Mouse (Mus musculus) MEL (cell line): ENCODE measurements around the gene Gm49776. TPM values are rescaled to one million over a fixed set of nuclear protein-coding genes. Genes with fewer than 3 reads are reported as not detected.

Source experiments
- DNase-seq: peaks from one replicate; pipeline ENCODE4 v3.0.0; 2011; ENCODE audit warnings: low read depth, low spot score
- H3K27ac ChIP-seq: 2 replicates; pipeline ENCODE4 v1.5.1; 2012; ENCODE audit warnings: low read depth, mild to moderate bottlenecking, control low read depth, low read length, moderate library complexity; ENCODE audit not compliant: control insufficient read depth
- H3K27me3 ChIP-seq, 2 experiments: fragments of 150-350 bp in 1 of 2; sonication (generic) in 1 of 2; 2 replicates each; pipeline ENCODE4 v1.6.1; 2012; ENCODE audit warnings: low read length in 2 of 2, mild to moderate bottlenecking in 2 of 2, improper control_type of control experiment in 1 of 2, moderate library complexity in 1 of 2; ENCODE audit not compliant: insufficient read depth in 2 of 2, control insufficient read depth in 1 of 2
- H3K36me3 ChIP-seq, 2 experiments: 2 replicates each; pipeline ENCODE4 v1.6.1; 2012 to 2014; ENCODE audit warnings: low read length in 2 of 2, improper control_type of control experiment in 1 of 2, inconsistent platforms in 1 of 2, mild to moderate bottlenecking in 1 of 2; ENCODE audit not compliant: insufficient read depth in 2 of 2, control insufficient read depth in 1 of 2
- H3K4me1 ChIP-seq, 2 experiments: fragments of 150-350 bp in 1 of 2; sonication (generic) in 1 of 2; 2 replicates each; pipeline ENCODE4 v1.6.1; 2012; ENCODE audit warnings: low read length in 2 of 2, improper control_type of control experiment in 1 of 2, mild to moderate bottlenecking in 1 of 2; ENCODE audit not compliant: insufficient read depth in 2 of 2, control insufficient read depth in 1 of 2
- H3K4me3 ChIP-seq, 2 experiments: fragments of 150-350 bp in 1 of 2; sonication (generic) in 1 of 2; 2 replicates each; pipeline ENCODE4 v1.5.1; 2012; ENCODE audit warnings: low read depth in 2 of 2, low read length in 2 of 2, mild to moderate bottlenecking in 2 of 2, moderate library complexity in 2 of 2, control low read depth in 1 of 2, improper control_type of control experiment in 1 of 2; ENCODE audit not compliant: control insufficient read depth in 1 of 2, insufficient read depth in 1 of 2
- H3K79me2 ChIP-seq: 2 replicates; pipeline ENCODE4 v1.6.1; 2012; ENCODE audit warnings: mild to moderate bottlenecking, low read length, moderate library complexity; ENCODE audit not compliant: control insufficient read depth, poor library complexity, insufficient read depth
- H3K9ac ChIP-seq: 2 replicates; pipeline ENCODE4 v1.6.1; 2012; ENCODE audit warnings: low read depth, mild to moderate bottlenecking, control low read depth, low read length, moderate library complexity; ENCODE audit not compliant: control insufficient read depth, poor library complexity, severe bottlenecking
- H3K9me3 ChIP-seq: fragments of 150-350 bp; sonication (generic); replicated peaks from 2 replicates; pipeline ENCODE4 v1.6.1; 2012; ENCODE audit warnings: mild to moderate bottlenecking, low read length, improper control_type of control experiment, moderate library complexity; ENCODE audit not compliant: insufficient read depth
- BHLHE40 ChIP-seq: IDR thresholded peaks from 2 replicates; pipeline ENCODE4 v1.6.1; 2012; ENCODE audit warnings: low read depth, mild to moderate bottlenecking, inconsistent platforms, low read length, improper control_type of control experiment, borderline replicate concordance
- CHD1 ChIP-seq: IDR thresholded peaks from 2 replicates; pipeline ENCODE4 v1.6.1; 2012; ENCODE audit warnings: low read depth, mild to moderate bottlenecking, inconsistent platforms, low read length, improper control_type of control experiment
- CHD2 ChIP-seq: IDR thresholded peaks from 2 replicates; pipeline ENCODE4 v1.6.1; 2011; ENCODE audit warnings: low read length, improper control_type of control experiment
- CTCF ChIP-seq, 3 experiments: IDR thresholded peaks in 2 of 3; conservative IDR thresholded peaks in 1 of 3; 2 replicates each; pipeline ENCODE4 v1.5.1; 2011 to 2012; ENCODE audit warnings: low read length in 3 of 3, low read depth in 2 of 3, mild to moderate bottlenecking in 2 of 3, improper control_type of control experiment in 1 of 3, inconsistent platforms in 1 of 3, mixed read lengths in 1 of 3, moderate library complexity in 1 of 3; ENCODE audit not compliant: control insufficient read depth in 1 of 3, insufficient read depth in 1 of 3, poor library complexity in 1 of 3, severe bottlenecking in 1 of 3
- E2F4 ChIP-seq: IDR thresholded peaks from 2 replicates; pipeline ENCODE4 v1.6.1; 2011; ENCODE audit warnings: low read depth, low read length, improper control_type of control experiment, borderline replicate concordance
- ELF1 ChIP-seq: IDR thresholded peaks from 2 replicates; pipeline ENCODE4 v1.6.1; 2014; ENCODE audit warnings: low read depth, mild to moderate bottlenecking, inconsistent platforms, low read length, improper control_type of control experiment, moderate library complexity
- ETS1 ChIP-seq: IDR thresholded peaks from 2 replicates; pipeline ENCODE4 v1.6.1; 2012; ENCODE audit warnings: low read depth, mild to moderate bottlenecking, inconsistent platforms, low read length, improper control_type of control experiment, moderate library complexity
- GATA1 ChIP-seq: IDR thresholded peaks from 2 replicates; pipeline ENCODE4 v1.6.1; 2011; ENCODE audit warnings: low read depth, low read length, improper control_type of control experiment
- HCFC1 ChIP-seq: IDR thresholded peaks from 2 replicates; pipeline ENCODE4 v1.6.1; 2012; ENCODE audit warnings: low read depth, mild to moderate bottlenecking, inconsistent platforms, low read length, improper control_type of control experiment, moderate library complexity
- JUND ChIP-seq: IDR thresholded peaks from 2 replicates; pipeline ENCODE4 v1.6.1; 2011; ENCODE audit warnings: low read depth, mild to moderate bottlenecking, improper control_type of control experiment, low read length
- KAT2A ChIP-seq: conservative IDR thresholded peaks from 2 replicates; pipeline ENCODE4 v1.6.1; 2012; ENCODE audit warnings: low read depth, low read length, improper control_type of control experiment, inconsistent platforms
- MAX ChIP-seq: IDR thresholded peaks from 2 replicates; pipeline ENCODE4 v1.6.1; 2011; ENCODE audit warnings: low read length, improper control_type of control experiment
- MAZ ChIP-seq: IDR thresholded peaks from 2 replicates; pipeline ENCODE4 v1.6.1; 2012; ENCODE audit warnings: low read depth, mild to moderate bottlenecking, inconsistent platforms, low read length, improper control_type of control experiment
- MEF2A ChIP-seq: IDR thresholded peaks from 2 replicates; pipeline ENCODE4 v1.6.1; 2014; ENCODE audit warnings: low read depth, mild to moderate bottlenecking, inconsistent platforms, low read length, improper control_type of control experiment; ENCODE audit not compliant: poor library complexity, insufficient replicate concordance, severe bottlenecking; ENCODE audit errors: extremely low read depth
- MXI1 ChIP-seq: IDR thresholded peaks from 2 replicates; pipeline ENCODE4 v1.6.1; 2011; ENCODE audit warnings: mild to moderate bottlenecking, low read depth, low read length, improper control_type of control experiment
- MYC ChIP-seq: IDR thresholded peaks from 2 replicates; pipeline ENCODE4 v1.6.1; 2011; ENCODE audit warnings: low read depth, mild to moderate bottlenecking, low read length, improper control_type of control experiment, moderate library complexity
- NRF1 ChIP-seq: IDR thresholded peaks from 2 replicates; pipeline ENCODE4 v1.6.1; 2014; ENCODE audit warnings: low read depth, mild to moderate bottlenecking, inconsistent platforms, low read length, improper control_type of control experiment, moderate library complexity; ENCODE audit not compliant: poor library complexity, insufficient read depth, severe bottlenecking
- POLR2AphosphoS2 ChIP-seq: IDR thresholded peaks from 2 replicates; pipeline ENCODE4 v1.6.1; 2011; ENCODE audit warnings: low read length, improper control_type of control experiment
- POLR2AphosphoS5 ChIP-seq: IDR thresholded peaks from 2 replicates; pipeline ENCODE4 v1.6.1; 2012; ENCODE audit warnings: low read depth, borderline replicate concordance, mild to moderate bottlenecking, inconsistent platforms, low read length, moderate library complexity, mixed read lengths
- RAD21 ChIP-seq: IDR thresholded peaks from 2 replicates; pipeline ENCODE4 v1.6.1; 2011; ENCODE audit warnings: mild to moderate bottlenecking, low read depth, low read length, improper control_type of control experiment
- RCOR1 ChIP-seq: IDR thresholded peaks from 2 replicates; pipeline ENCODE4 v1.6.1; 2012; ENCODE audit warnings: low read depth, mild to moderate bottlenecking, inconsistent platforms, low read length, improper control_type of control experiment
- SIN3A ChIP-seq: IDR thresholded peaks from 2 replicates; pipeline ENCODE4 v1.6.1; 2012; ENCODE audit warnings: low read length, improper control_type of control experiment, inconsistent platforms
- SMC3 ChIP-seq: IDR thresholded peaks from 2 replicates; pipeline ENCODE4 v1.6.1; 2011; ENCODE audit warnings: low read depth, low read length, improper control_type of control experiment
- TAL1 ChIP-seq: IDR thresholded peaks from 2 replicates; pipeline ENCODE4 v1.6.1; 2012; ENCODE audit warnings: mild to moderate bottlenecking, inconsistent platforms, low read length, moderate library complexity, mixed read lengths
- TCF12 ChIP-seq: IDR thresholded peaks from 2 replicates; pipeline ENCODE4 v1.6.1; 2014; ENCODE audit warnings: low read depth, mild to moderate bottlenecking, inconsistent platforms, low read length, improper control_type of control experiment, moderate library complexity
- UBTF ChIP-seq: IDR thresholded peaks from 2 replicates; pipeline ENCODE4 v1.6.1; 2012; ENCODE audit warnings: low read depth, mild to moderate bottlenecking, inconsistent platforms, low read length, improper control_type of control experiment, moderate library complexity, borderline replicate concordance; ENCODE audit not compliant: insufficient read depth
- USF1 ChIP-seq: IDR thresholded peaks from 2 replicates; pipeline ENCODE4 v1.6.1; 2014; ENCODE audit warnings: low read depth, mild to moderate bottlenecking, inconsistent platforms, low read length, improper control_type of control experiment, moderate library complexity
- USF2 ChIP-seq, 2 experiments: IDR thresholded peaks; 2 replicates each; pipeline ENCODE4 v1.6.1; 2011 to 2012; ENCODE audit warnings: improper control_type of control experiment in 2 of 2, low read length in 2 of 2, borderline replicate concordance in 1 of 2, inconsistent platforms in 1 of 2, low read depth in 1 of 2, mild to moderate bottlenecking in 1 of 2; ENCODE audit not compliant: insufficient read depth in 1 of 2
- ZKSCAN1 ChIP-seq: IDR thresholded peaks from 2 replicates; pipeline ENCODE4 v1.6.1; 2012; ENCODE audit warnings: low read depth, mild to moderate bottlenecking, inconsistent platforms, low read length, improper control_type of control experiment, moderate library complexity
- ZMIZ1 ChIP-seq: IDR thresholded peaks from 2 replicates; pipeline ENCODE4 v1.6.1; 2012; ENCODE audit warnings: low read depth, mild to moderate bottlenecking, inconsistent platforms, low read length, improper control_type of control experiment, moderate library complexity
- ZNF384 ChIP-seq: IDR thresholded peaks from 2 replicates; pipeline ENCODE4 v1.6.1; 2012; ENCODE audit warnings: low read depth, mild to moderate bottlenecking, inconsistent platforms, low read length, improper control_type of control experiment
- polyA plus RNA-seq, 2 experiments: library from polyadenylated mRNA; stranded (reverse) in 1 of 2; unstranded in 1 of 2; fragments of >175 nt in 1 of 2; fragments of >200 nt in 1 of 2; gene quantifications; 2 replicates each; pipeline versions ENCODE4 v1.2.1 to v1.2.4; 2012; ENCODE audit warnings: low replicate concordance in 2 of 2, low read depth in 1 of 2; ENCODE audit not compliant: insufficient read length in 2 of 2, insufficient read depth in 1 of 2, missing spikeins in 1 of 2
- total RNA-seq: library from RNA; depleted of rRNA; stranded (reverse); fragments of 300-350 nt; gene quantifications from 2 replicates; pipeline ENCODE4 v1.2.3, GENCODE M21; 2012

Gm49776 gene
- total and polyA plus RNA-seq, 3 experiments: 0.77 to 32.7 TPM; not detected in 1

DNA sequence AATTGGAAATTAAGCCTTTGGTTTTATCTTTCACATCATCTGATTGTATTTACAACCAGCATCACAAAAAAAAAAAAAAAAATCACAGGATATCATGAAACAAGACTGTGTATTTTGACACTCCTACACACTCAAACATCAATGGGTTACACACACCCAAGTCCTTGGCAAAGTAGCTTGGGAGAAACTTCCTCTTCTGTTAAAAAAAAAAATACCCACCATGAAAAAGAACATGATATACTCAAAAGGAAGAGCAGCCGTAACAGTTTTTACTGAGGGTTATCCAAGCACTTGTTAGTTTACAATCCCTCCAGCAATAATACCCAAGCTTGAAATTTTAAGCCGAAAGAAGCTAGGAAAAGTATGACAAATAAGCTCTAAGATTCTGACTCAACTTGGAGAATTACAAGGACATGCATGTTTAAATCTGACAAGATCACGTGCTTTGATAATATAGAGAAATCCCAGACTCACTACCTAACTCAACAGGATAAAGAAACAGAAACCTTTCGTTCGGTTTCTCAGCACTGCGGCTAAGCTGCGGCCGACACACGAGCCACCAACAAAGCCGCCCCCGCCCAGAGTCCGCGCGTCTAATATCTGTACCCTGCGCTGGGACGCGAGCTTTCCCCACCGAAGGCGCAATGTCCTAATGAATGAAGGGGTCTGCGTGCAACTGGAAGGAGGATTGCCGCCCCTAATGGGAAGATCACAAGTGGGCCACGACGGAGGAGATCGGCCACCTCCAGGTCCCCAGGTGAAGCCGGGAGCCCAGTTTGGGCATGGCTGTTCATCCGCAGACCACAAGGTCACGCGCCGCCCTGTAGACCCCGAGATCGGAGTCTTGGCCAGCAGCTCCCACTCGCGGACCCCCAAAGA, 10.4 kb downstream of the Gm49776 start:
- peaks cover 4 to 18% of the 10 kb centered on the region in 2 experiments; a peak in 3 of 4 replicates for H3K4me1 ChIP-seq

DNA sequence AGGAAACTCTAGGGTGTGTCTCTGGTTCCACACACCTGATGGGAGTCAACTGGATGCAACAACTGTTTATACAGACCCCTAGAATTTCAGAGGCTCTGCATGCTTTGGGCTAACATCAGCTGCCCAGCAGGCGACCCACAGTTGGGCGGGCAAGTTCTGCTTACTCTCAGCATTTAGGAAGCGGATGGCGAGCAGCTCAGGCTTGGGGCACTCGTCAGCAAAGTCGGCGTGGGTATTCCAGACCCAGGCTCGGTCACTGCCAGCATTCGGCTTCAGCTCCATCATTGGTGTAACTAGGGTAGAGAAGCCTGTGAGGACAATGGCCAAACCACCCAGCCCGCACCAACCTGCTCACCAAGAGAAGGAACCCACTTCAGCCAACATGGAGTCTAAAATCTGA, 16.5 kb downstream of the Gm49776 start:
- H3K79me2 ChIP-seq: peaks cover 23% of the 10 kb centered on the region
- peaks cover 0 to 3% of the 10 kb centered on the region in 2 experiments; a peak in 2 of 4 replicates for H3K4me1 ChIP-seq
- no peaks in the 10 kb centered on the region for H3K27me3 ChIP-seq
- H3K4me3 ChIP-seq: no peak overlapping the region
- TF ChIP-seq POLR2AphosphoS2: 0 out of 2 replicates have a peak, but pooled peaks have one; percentile 36
- no peak for TF ChIP-seq BHLHE40
- no peak overlapping the region for H3K27ac ChIP-seq
- H3K9ac ChIP-seq: no peak overlapping the region
- DNase-seq: no peak
- H3K36me3 ChIP-seq: peaks cover 25 to 48% of the 10 kb centered on the region in 2 experiments
- H3K9me3 ChIP-seq: no peaks in the 10 kb centered on the region

More for the DNA sequence above, 10.4 kb downstream of the Gm49776 start:
- Histone ChIP-seq H3K27ac (peak overlapping the region; percentile 84), H3K9me3 (no peaks in the 10 kb centered on the region), H3K4me3 (peak overlapping the region; percentile 69 to 90), H3K27me3 (no peaks in the 10 kb centered on the region), H3K9ac (peak overlapping the region; percentile 99), H3K36me3 (peaks cover 43% of the 10 kb centered on the region in 2 experiments), H3K79me2 (peaks cover 67% of the 10 kb centered on the region)
- TF ChIP-seq MAZ (no peak), CTCF (IDR thresholded peaks at IDR 0.05 in 2 of 3, conservative IDR thresholded peaks at IDR 0.05 in 1 of 3; ENCODE audit: control insufficient read depth in 1 of 3, insufficient read depth in 1 of 3, low read depth in 2 of 3, low read length in 3 of 3, poor library complexity in 1 of 3, severe bottlenecking in 1 of 3) (no peak), ZMIZ1 (no peak; the same call in 1 of the 2 replicates), RAD21 (no peak), BHLHE40 (peak; percentile 68; the same call in 1 of the 2 replicates), MXI1 (peak; percentile 81; the same call in 1 of the 2 replicates), RCOR1 (no peak), CHD1 (peak; percentile 92; the same call in 1 of the 2 replicates), USF1 (peak; percentile 69; the same call in 1 of the 2 replicates), JUND (no peak), TAL1 (no peak), KAT2A (no peak), CHD2 (no peak), TCF12 (no peak), MEF2A (no peak), MYC (peak; percentile 78), GATA1 (peak; percentile 18; the same call in 1 of the 2 replicates), HCFC1 (0 out of 2 replicates have a peak, but pooled peaks have one; percentile 36), NRF1 (no peak), POLR2AphosphoS2 (no peak), ELF1 (no peak), ZNF384 (peak; percentile 95), POLR2AphosphoS5 (no peak), SIN3A (peak; percentile 74), USF2 (IDR thresholded peaks at IDR 0.05; ENCODE audit: borderline replicate concordance in 1 of 2, insufficient read depth in 1 of 2, low read depth in 1 of 2, low read length in 2 of 2) (no peak), SMC3 (no peak), MAX (peak; percentile 69), ZKSCAN1 (no peak), E2F4 (peak; percentile 34; the same call in 1 of the 2 replicates), ETS1 (no peak), UBTF (0 out of 2 replicates have a peak, but pooled peaks have one; percentile 64)
- DNase-seq: peak; percentile 70
